Mouse (Mus musculus): ENCODE data around the gene Car5a.

- TF ChIP-seq CTCF (IDR thresholded peaks at IDR 0.05; ENCODE audit: insufficient read depth, low read depth, low read length) (no peak), POLR2A (IDR thresholded peaks at IDR 0.05; ENCODE audit: insufficient read depth, low read depth, low read length) (no peak)
These were observed 31.9 kb downstream of the Car5a start for GRCm38 (mm10) chr8:121912831-121913230.

Measured in olfactory bulb, adult 2 months (tissue).